In genomic region chr5:103838550-103839264, GRCm38 (mm10) we compare ENCODE assay signal across 10 mouse cellular contexts.
DNase-seq lines count a peak whose midpoint lies in the region; TF ChIP-seq lines count a peak whose summit lies in the region.
"Had no signal": no experiment of that assay in that cellular context is flagged by ENCODE, and none has a peak within 500 bp of the region (broad histone marks: within the 10 kb centered on the region; RNA-seq: fewer than 3 reads in every experiment).

No protein-coding gene starts in this region.

- H3K4me3 ChIP-seq in left cerebral cortex, adult 2 months, result no peak overlapping the region
- H3K4me3 ChIP-seq: myocyte had no signal

- intact Hi-C loops in left cerebral cortex, adult 2 months (cut with DNase I), result no loop called here

- DNase-seq in kidney, postnatal 10 days, result peak; percentile 31
- DNase-seq in kidney, postnatal 14 days, result no peak
- DNase-seq in adrenal gland, adult 2 months, result peak; percentile 90
- DNase-seq in gastrocnemius, postnatal 25 days, result peak; percentile 47
- peak; percentile 67 to 73 for DNase-seq in lung, postnatal 4 days
- DNase-seq in cerebellum, postnatal 25 days, result no peak
- no peak for DNase-seq in left cerebral cortex, adult 2 months (ENCODE audit: extremely low spot score in 1 of 2, low spot score in 2 of 2)
- DNase-seq: cerebellum, adult 8-10 months; right cerebral cortex, postnatal 14 days had no signal

- H3K27ac ChIP-seq in left cerebral cortex, adult 2 months, result no peak overlapping the region

- no peak for TF ChIP-seq CTCF in left cerebral cortex, adult 2 months (IDR thresholded peaks at IDR 0.05)

Comparison
In these comparisons a context has a peak if more than half of its experiments do, and no peak if none do; other contexts are left out.
1. DNase-seq: peak in kidney, postnatal 10 days (single experiment), adrenal gland, adult 2 months (single experiment), gastrocnemius, postnatal 25 days (single experiment) and lung, postnatal 4 days (2 of 2); none in kidney, postnatal 14 days (single experiment), cerebellum, postnatal 25 days (0 of 2) and left cerebral cortex, adult 2 months (0 of 2).